Mouse (Mus musculus) ovary, postnatal 10 days (tissue): Measurements from ENCODE around the gene Pafah1b2.

Source experiments
- DNase-seq: peaks from one replicate; pipeline ENCODE4 v3.0.0; 2022; ENCODE audit warnings: low spot score

Gene Pafah1b2

DNA sequence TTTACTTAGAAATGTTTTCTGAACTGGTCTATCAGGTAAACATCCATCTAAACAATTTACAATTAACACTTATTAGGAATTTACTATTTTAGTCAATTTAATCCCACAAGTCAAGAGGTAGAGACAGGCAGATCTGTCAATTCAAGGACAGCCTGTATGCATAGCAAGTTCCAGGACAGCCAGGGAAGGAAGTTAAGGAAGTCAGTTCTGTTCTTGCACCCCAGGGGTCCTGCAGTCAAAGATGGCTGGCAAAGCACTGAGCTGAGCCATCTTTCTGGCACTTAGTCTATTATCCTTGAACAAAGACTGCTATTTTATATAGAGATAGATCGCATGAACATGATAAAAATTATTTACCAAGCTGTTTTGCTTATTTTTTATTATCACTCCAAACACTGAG lies 31.9 kb downstream of the Pafah1b2 start:
- no peak for DNase-seq

DNA sequence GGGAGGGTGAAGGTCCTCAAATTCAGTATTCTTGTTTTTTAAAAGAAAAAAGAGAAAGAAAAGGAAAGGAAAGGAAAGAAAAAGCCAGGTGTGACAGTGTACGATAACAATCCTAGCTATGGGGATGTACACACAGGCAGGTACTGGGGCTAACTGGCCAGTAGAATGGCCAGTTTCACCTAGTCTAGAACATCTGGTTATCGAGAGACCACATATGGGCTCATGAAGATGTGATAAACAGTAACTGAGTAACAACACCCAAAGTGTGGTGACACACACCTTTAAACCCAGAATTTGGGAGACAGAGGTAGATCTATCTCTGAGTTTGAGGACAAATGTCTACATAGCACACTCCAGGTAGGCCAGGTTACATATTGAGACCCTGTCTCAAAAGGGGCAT lies 32.7 kb downstream of the Pafah1b2 start:
- DNase-seq, result no peak

- DNase-seq, result no peak
Measured at GRCm38 (mm10) chr9:45976884-45977283, 35.6 kb downstream of the Pafah1b2 start.

DNA sequence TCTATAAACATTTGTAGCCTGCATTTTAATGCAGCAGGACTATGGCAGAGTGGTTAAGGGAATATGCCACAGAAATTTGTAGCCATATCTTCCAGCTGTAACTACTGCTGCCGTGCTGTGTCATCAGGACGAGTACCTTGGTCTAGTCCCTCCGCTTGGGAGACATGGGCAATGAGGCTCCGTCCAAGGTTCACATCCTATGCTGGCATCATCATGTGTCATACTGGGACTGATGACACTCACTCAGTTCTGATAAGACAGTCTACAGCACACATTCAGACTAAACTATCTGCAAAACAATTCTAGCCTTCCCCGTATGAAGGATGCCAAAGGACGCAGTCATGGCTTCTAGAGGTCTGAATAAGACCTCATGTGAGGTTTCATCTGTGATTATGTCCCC lies 48.9 kb downstream of the Pafah1b2 start:
- no peak for DNase-seq

DNA sequence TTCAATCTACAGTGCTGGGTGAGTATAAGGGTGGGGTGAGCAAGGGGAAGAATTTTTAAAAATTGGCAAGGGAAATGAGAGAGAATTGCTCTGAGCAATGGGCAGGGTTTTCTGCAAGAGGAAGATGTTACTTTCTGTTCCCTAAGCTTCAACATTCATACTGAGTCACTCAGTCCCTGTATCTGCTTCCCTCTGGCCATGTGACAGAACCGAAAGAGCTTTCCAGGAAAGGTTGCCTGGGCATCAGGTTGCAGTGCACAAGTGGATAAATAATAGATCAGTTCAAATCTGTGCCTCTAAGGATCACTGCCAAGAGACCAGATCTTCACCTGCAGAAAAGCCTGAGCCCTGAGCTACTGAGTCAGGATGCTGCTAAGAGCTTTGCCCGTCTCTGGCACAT lies 50.6 kb downstream of the Pafah1b2 start:
- no peak for DNase-seq

DNA sequence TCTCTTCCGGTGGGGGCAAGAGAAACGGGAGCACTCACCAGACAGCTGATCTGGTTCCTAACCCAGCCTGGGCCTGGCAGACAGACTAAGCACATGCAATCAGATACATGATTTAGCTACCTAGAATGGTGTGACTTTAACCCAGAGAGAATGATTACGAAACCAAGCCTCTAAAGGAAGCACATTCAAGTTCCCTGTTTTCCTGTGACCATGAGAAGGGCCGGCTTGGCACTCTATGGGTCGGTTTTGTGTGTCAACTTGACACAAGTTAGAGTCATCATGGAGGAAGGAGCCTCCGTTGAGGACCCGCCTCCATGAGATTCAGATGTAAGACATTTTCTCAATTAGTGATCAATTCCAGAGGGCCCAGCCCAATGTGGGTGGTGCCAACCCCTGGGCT lies 52.8 kb downstream of the Pafah1b2 start:
- no peak for DNase-seq

GRCm38 (mm10) chr9:45958851-45959250 lies 53.6 kb downstream of the Pafah1b2 start:
- DNase-seq, result no peak

GRCm38 (mm10) chr9:45958023-45958670 lies 54.3 kb downstream of the Pafah1b2 start:
- no peak for DNase-seq

DNA sequence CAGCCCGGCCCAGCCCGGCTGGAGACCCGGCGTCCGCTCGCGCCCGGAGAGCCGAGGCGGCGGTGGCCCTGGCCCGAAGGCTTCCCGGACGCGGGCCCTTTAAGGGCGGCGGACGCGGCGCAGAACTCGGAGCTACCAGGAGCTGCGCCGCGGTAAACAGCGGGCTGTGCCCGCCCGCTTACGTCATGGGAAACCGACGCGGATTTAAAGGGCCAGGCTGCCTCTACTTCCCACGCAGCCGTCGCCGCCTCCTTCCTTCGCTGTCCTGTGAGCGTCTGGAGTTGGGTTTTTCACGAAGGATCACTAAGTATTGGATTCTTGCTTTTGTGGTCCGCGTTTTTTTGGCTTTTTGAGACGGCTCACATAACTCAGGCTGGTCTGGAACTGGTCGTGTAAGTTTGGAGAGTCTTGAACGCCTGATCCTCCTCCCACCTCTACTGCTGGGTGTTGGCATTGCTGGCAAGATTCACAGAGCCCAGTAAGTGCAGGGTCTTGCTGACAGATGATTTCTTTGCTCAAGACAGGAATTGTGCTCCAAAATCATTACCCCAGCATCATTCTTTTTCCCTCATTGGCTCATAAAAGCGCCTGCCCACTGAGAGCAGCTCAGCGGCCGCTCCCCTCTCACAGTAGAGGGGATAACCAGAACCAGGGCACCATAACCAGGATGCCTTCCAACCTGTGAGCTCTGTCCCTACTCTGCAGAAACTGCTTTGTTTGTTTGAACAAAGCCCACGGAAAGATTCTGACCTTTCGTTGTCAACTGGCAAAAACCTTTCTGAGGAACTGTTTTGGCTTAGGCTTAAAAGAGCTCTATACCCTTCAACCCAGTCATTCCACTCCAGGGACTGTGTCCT lies 57.2 kb downstream of the Pafah1b2 start, which contains the start of gene Sidt2:
TSS of gene Sidt2 (minus strand) at position 152 of the 857 bp plus-strand sequence.
- DNase-seq, result peak; percentile 67

- DNase-seq, result peak; percentile 46
Measured at GRCm38 (mm10) chr9:45954294-45955106, 58.0 kb downstream of the Pafah1b2 start.

DNA sequence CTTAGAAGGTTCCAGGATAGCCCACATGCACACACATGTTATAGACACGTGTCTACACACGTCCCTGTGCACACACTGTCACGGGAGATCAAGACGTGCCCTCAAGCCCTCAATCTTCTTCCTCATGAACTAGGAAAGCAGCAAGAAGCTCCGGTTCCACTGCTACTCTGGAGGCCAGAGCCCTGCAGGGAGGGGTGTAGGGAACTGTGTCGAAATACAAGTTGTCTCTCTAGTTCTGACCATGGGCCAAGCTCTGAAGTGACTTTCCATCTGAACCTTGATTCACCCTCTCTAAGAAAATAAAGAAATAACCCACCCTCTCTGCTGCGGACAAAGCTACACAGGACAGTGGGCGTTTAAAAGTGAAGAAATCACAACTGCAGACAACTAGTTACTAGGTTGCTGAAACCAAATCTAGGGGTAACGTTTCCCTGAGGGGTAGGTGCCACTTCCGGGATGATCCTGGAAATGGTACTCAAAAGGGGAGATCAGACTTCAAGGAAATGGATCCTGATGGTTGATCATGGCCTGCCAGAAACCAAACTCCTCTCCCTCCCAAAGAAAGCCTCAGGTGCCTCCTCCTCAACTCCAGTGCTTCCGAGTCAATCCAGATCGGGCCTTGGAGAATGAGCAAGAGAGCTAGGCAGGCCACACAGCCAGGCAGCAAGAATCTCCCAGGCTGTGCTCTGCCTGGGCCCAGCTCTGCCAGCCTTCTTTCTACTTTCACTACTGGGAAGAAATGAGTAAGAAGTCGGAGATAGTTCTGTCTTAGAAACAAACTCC lies 58.8 kb downstream of the Pafah1b2 start:
- no peak for DNase-seq

DNA sequence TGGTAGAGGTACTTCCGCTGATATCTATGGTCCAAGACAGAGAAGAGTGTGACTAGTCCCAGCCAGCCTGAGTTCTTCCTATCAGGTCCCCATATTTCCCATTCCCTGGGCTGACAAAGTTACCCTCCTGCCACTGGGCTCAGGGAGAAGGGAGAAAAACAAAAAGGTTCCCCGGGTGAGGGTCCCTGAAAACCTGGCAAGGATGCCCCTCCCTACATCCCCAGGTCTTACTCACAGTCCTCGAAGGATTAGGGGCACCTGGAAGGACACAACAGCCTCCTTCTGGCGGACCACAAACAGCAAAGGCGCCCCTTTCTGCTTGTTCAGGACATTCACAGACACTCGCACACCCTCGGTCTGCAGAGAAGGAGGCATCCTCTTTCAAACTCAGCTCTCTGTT lies 59.6 kb downstream of the Pafah1b2 start:
- no peak for DNase-seq

DNA sequence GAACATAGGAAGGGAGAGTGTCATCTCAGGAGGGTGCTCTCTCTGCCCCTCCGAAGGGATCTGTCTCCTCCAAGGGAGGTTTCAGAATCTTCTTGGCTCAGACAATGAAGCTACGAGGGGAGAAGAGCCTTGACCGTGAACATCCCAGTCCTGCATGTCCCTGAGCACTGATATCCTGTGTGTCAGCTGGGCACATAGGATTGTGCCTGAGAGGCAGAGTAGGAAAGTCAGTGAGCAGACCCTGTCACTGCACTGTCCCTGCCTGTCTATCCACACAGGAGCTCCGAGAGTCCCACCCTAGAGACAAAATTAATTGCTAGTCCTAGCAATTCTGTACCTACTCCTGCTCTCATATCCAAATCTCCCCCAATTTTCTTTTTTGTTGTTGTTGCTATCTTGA lies 60.4 kb downstream of the Pafah1b2 start:
- no peak for DNase-seq

GRCm38 (mm10) chr9:45946872-45947183 lies 65.7 kb downstream of the Pafah1b2 start:
- no peak for DNase-seq

DNA sequence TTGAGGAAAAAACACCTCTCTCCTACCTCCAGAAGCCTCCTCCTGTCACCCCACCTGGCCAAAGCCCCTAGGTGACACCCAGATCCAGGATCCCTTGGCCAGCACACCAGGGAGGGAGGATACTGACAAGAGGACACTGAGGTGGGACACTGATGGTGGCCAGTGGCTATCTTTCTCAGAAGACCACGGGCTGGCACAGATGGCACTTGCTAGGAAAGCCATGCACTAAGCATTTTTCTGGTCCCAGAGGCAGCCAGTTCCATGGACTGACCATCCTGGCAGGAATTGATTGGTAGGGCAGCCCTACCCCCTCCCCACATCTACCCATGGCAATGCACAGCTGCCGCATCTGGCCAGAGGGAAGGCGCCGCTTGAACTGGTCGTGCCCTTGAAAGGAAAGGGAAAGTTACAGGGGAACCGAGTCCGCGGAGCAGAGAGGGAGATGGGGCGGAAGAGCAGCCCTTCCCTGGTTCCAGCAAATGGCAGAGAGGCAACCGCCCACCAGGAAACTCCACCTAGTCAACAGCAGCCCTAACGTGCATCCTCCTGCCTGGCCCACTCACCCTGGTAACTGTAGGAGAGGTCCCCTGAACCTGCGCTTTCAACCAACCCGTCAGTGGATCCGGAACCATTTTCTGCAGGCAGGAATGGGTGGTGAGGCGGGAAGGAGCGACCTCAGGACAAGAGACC lies 66.2 kb downstream of the Pafah1b2 start:
- DNase-seq, result no peak

- DNase-seq, result no peak
Measured at GRCm38 (mm10) chr9:45945721-45946120, 66.8 kb downstream of the Pafah1b2 start.

DNA sequence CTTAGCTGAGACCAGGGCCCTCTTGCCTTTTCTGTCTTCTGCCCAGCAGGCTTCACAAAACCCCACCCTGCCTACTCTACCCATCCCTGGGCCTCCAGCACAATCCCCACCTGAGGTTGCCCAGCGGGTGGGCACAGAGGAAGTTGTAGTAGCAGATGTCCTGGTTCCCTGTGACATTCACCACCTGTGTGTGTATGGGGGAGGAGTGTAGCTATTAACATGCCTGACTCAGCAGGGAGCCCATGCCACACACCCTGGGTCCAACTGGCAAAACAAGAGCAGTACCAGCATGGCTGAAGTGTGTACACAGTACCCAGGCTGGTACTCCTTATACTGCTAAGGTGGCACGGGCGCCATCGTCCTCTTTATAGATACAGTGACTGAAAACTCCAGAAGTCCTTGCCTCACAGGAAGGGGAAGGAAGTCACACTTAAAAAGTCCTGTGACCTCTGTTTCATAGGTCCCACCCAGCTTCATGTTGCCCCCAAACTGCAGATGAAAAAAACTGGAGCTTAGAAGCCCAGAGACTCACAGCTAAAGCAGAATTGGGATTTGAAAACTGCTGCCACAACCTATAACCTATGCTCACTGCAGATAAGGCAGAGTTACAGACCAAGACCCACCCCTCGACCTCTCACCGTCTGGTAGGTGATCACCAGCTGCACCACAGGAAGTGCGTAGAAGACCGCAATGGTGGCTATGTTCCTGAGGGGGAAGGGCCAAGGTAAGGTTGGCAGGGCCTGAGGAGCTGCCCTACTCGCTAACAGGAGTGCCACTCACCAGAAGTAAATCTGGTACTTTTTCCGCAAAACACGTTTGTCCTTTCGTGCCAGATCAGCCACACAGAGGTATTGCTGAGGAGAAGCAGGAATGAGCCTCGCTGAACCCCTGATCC lies 67.7 kb downstream of the Pafah1b2 start:
- no peak for DNase-seq

DNA sequence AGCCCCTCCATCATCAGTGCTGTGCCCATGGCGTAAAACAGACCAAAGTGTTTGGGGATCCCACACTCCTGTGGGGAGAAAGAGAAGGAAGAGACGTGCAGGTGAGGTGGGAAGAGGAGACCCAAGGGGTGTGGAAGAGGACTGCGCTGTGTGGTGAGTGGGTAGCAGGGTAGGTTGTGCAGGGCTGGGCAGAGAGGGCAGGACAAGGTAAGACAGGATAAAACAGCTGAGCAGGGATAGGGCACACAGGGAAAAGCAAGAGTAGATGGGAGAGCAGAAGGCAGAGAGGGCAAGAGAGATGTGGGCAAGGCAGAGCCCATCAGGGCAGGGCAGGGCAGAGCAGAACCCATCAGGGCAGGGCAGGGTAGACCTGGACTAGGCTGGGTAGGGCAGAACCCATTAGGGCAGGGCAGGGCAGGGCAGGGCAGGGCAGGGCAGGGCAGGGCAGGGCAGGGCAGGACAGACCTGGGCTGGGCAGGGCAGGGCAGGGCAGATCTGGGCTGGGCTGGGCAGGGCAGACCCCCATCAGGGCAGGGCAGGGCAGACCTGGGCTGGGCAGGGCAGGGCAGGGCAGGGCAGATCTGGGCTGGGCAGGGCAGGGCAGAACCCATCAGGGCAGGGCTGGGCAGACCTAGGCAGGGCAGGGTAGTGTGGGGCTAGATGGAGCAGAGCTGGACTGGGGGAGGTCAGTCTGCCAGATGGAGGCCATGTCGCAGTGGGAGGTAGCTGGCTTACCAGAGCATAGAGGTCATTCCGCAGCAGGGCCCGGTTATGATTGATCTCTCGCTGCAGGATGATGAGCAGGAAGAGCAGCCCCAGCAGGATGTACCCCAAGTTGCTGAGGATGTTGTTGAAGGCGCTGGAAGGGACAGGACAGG lies 68.6 kb downstream of the Pafah1b2 start:
- no peak for DNase-seq

- DNase-seq, result no peak
Measured at GRCm38 (mm10) chr9:45942916-45943315, 69.6 kb downstream of the Pafah1b2 start.
